Mouse (Mus musculus) thymus, postnatal 10 days (tissue): Measurements from ENCODE around the gene Odf2l.

Source experiments
- DNase-seq, 2 experiments: peaks; one replicate each; pipeline ENCODE4 v3.0.0; 2021; ENCODE audit warnings: low spot score in 2 of 2

Gene Odf2l

GRCm38 (mm10) chr3:145140236-145140635 lies 21.8 kb downstream of the Odf2l start:
- DNase-seq: no peak

GRCm38 (mm10) chr3:145142925-145143324 lies 24.5 kb downstream of the Odf2l start:
- DNase-seq: no peak

GRCm38 (mm10) chr3:145143856-145144255 lies 25.5 kb downstream of the Odf2l start:
- DNase-seq: no peak

GRCm38 (mm10) chr3:145146871-145147270 lies 28.5 kb downstream of the Odf2l start:
- DNase-seq: no peak

GRCm38 (mm10) chr3:145147483-145147882 lies 29.1 kb downstream of the Odf2l start:
- DNase-seq: no peak

- DNase-seq: no peak
Observed at GRCm38 (mm10) chr3:145147952-145148351, 29.6 kb downstream of the Odf2l start.

GRCm38 (mm10) chr3:145151092-145151491 lies 32.7 kb downstream of the Odf2l start:
- DNase-seq: no peak

GRCm38 (mm10) chr3:145151933-145152332 lies 33.5 kb downstream of the Odf2l start:
- DNase-seq: no peak

GRCm38 (mm10) chr3:145156883-145157282 lies 38.5 kb downstream of the Odf2l start:
- DNase-seq: no peak

- no peak for DNase-seq
Observed at GRCm38 (mm10) chr3:145158441-145158840, 40.1 kb downstream of the Odf2l start.

- DNase-seq: no peak
Observed at GRCm38 (mm10) chr3:145166741-145167140, 48.4 kb downstream of the Odf2l start.

GRCm38 (mm10) chr3:145167766-145168165 lies 49.4 kb downstream of the Odf2l start:
- DNase-seq: no peak

- DNase-seq: no peak
Observed at GRCm38 (mm10) chr3:145168844-145169696, 50.7 kb downstream of the Odf2l start.

GRCm38 (mm10) chr3:145170028-145170427 lies 51.6 kb downstream of the Odf2l start:
- no peak for DNase-seq

GRCm38 (mm10) chr3:145170604-145171389 lies 52.4 kb downstream of the Odf2l start:
- no peak for DNase-seq

- DNase-seq: no peak
Observed at GRCm38 (mm10) chr3:145171390-145172060, 53.1 kb downstream of the Odf2l start.

- no peak for DNase-seq
Observed at GRCm38 (mm10) chr3:145184645-145185044, 66.3 kb downstream of the Odf2l start.

- no peak for DNase-seq
Observed at GRCm38 (mm10) chr3:145191972-145192371, 73.6 kb downstream of the Odf2l start.

- DNase-seq: no peak
Observed at GRCm38 (mm10) chr3:145195240-145195923, 77.0 kb downstream of the Odf2l start.

- DNase-seq: no peak
Observed at GRCm38 (mm10) chr3:145198050-145198449, 79.7 kb downstream of the Odf2l start.
